Mouse (Mus musculus) c-Kit-negative CD71-positive TER-119-positive erythroid progenitor cells, embryonic 14.5 days (primary cell): Measurements from ENCODE around the gene Hoxa10.
A peak's percentile ranks its signal among the peaks of the same experiment; 100 is the strongest.

Experiments used
- DNase-seq: peaks from one replicate; pipeline ENCODE4 v3.0.0-alpha.2; 2013; ENCODE audit warnings: low read depth, low spot score

The Hoxa10 gene

DNA sequence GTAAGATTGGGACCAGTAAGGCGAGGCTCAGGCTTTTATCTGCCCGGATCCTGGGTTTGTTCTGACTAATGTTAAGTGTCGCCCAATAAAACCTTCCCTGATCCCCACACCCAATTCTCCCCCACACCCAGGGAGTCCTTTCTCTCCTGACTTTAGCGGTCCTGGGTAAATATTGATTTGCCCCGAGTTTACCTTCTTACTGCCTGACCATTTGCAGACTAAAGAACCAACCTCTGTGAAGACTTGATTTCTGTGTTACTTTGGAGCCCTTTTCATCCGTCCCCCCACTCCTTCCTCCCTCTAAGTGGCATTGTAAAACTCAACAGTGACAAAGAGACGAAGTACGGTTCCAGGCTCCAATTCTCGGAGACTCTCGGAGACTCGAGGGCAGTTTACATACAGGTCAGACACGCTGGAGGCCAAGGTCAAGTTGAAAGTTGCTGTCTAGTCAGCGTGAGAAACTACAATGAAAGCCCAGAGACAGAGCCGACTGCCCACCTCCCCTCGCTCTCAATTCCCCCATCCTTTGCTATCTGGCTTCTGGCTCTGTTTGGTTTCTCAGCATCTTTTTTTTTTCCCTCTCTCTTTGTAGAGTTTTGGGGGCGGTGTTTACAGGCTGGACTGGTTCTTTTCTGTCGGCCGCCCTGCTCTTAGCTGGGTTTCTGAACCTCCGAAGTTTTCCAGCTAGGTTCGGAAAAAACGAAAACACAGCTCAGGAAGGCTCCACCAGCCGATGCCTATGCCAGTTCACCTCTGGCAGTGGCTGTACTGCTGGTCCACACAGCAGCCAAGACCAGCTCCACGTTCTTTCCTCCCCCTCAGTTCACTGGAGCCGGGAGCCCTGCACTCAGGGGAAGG lies 22.0 kb upstream of the Hoxa10 start:
- DNase-seq, result no peak

GRCm38 (mm10) chr6:52261751-52262462 lies 21.3 kb upstream of the Hoxa10 start:
- no peak for DNase-seq

- no peak for DNase-seq
These were observed 20.3 kb upstream of the Hoxa10 start, which contains the start of gene Hoxa13 for GRCm38 (mm10) chr6:52260654-52261575. Gene Hoxa13 (minus strand): TSS chr6:52260880.

DNA sequence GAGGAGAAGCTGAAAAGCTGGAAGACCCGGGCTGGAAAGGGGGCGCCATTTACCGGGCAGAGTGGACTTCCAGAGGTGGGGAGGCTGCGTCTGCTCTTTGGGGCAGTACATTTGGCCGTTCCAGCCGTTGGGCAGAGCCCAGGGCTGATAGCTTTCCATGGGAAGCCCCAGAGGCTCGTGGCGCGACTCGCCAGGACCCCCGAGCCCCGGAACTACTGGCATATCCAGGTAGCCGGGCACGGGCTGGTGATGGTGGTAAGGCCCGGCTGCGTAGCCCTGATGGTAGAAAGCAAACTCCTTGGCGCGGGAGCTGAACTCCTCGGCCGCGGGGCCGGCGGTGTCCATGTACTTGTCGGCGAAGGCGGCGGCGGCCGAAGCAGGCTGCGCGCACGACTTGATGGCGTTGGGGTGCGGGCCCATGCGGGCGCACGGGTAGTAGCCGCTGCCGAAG lies 19.2 kb upstream of the Hoxa10 start:
- no peak for DNase-seq

GRCm38 (mm10) chr6:52259081-52259790 lies 18.6 kb upstream of the Hoxa10 start:
- no peak for DNase-seq

DNA sequence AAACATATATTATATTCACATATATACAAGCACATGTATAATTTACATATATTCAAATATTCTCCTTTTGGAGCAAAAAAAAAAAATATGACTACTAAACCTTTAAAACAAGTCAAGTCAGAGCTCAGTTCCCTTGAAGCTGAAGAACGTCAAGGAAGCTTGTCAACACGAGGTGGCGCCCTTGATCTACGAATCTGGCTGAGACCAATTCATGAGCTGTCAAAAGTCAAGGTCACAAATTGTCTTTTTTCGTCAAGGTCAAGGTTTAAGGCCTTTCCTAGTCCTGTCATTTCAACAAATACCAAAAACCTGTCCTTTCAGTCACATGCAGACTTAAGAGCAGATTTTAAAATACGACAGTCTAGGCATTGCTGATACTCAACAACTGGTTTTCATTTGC lies 16.3 kb upstream of the Hoxa10 start:
- peak; percentile 3 for DNase-seq

DNA sequence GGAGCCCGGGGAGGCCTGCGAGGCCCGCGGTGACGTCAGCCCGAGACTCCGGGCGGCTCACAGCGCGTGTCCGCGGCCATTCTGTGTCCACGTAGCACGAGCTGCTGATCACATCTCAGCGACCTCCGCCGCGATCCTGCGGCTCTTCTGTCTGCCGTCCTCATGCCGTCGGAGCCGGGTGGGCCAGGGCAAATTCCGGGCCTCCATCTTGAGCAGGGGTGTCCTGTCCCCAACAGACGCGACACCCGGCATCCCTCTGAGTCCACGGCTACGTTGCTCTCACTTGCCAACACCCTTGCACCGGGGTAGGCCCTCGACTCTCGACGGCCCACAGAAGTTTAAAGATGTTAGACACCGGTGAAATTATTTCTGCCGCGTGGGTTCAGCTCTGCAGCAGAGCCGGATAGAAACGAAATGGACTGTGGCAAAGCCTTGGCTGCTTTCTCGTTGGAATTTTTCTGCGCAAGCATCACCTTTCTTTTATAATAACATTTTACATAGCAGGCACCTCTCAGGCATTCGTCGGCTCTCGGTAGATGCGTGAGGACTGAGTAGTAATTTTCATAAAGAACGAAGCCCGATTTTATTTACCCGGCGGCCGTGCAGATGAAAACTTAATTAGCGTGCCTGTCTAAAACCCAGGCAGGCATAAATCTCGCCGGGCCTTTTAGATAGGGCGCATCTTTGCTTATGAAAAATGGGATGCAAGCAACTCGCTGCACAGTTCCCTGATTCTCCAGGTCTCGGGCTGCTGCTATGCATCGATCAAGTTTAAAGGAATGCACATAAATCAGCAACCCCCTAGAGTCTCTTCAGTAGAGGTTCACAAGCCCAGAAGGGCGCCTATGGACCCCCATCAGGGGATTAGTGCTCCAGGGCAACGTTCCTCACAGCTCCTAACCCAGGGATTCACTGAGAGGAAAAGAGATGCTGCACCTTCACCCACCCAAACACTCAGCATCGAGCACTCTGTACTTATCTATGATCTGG lies 13.2 kb upstream of the Hoxa10 start:
- no peak for DNase-seq

GRCm38 (mm10) chr6:52252775-52253376 lies 12.2 kb upstream of the Hoxa10 start:
- no peak for DNase-seq

DNA sequence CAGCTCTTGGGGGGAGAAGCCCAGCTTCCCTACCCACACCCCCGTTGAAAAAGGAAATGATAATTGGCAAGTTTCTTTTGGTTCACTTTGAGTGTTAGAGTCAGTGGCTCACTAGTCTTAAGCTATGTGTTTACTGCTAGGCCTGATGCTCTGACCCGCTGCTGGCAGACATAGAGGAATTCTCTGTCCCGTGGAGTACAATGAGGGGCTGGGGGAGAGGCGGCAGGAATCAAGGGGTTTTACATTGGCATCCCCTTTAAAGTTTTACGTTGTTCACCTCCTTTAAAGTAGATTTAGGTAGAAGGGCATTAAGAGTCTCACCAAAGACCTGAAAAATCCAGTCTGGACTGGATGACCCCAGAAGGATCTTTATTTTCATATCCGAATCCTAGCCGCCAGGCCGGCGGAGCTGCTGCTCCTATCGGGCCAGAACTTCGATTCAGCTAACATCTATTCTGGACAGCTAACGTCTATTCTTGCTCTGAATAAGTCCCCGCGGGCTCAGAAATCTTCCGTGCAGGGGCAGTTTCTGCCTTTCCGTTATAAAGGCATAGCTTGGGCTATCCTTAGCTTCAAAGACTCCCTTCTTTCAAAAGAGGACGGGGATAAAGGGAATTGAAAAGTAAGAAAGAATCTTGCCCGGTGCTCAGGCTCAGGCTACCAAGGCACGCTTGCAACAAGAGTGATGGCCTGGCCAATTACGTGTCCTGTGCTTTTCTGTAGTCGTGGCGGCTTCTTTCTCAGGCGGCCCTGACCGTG lies 11.5 kb upstream of the Hoxa10 start:
- no peak for DNase-seq

DNA sequence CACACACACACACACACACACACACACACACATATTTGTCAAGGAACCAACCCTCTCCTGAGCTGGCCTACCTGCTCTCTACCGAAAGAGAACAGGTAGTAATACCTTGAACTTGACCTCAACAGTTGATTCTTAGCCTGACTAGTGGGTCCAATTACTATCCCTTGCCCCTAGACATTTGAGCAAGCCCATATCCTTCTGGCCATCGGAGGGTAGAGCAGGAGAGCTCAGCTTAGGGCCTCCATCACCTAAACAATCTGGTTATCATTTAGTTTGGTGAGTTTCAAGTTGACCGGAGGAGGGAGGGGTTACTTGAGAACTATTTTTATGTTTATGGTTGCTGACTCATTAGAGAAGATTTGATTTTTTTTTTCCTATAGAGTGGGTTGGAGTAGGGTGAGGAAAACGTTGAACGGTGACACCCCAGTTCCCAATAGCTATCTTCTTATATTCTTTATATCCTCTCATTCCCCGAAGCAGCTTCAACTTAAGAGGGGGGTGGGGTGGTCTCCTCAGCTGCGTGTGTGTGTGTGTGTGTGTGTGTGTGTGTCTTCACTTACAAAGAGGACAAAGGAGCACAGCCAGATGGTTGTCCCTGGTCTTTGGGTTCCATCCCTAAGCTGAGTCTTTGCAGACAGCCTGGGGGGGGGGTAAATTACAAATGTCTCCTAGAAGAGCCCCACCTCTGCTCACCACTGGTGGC lies 10.7 kb upstream of the Hoxa10 start:
- no peak for DNase-seq

GRCm38 (mm10) chr6:52249826-52250225 lies 9.2 kb upstream of the Hoxa10 start:
- no peak for DNase-seq

DNA sequence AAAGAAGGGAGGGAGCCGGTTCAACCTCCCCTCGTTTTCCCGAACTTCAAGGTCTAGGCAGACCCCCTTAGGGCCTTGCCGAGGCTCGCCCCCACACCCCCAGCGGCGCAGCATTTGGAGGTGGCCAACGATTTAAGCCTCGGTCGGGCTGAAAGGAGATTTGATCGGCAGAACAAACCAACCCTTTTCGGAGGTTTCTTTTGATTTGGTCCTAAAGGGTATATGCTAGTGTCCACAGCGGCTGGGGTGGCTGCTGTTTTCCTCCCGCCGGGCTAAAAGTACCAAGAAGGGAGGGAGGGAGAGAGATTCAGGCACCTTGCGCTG lies 8.7 kb upstream of the Hoxa10 start:
- DNase-seq, result no peak

DNA sequence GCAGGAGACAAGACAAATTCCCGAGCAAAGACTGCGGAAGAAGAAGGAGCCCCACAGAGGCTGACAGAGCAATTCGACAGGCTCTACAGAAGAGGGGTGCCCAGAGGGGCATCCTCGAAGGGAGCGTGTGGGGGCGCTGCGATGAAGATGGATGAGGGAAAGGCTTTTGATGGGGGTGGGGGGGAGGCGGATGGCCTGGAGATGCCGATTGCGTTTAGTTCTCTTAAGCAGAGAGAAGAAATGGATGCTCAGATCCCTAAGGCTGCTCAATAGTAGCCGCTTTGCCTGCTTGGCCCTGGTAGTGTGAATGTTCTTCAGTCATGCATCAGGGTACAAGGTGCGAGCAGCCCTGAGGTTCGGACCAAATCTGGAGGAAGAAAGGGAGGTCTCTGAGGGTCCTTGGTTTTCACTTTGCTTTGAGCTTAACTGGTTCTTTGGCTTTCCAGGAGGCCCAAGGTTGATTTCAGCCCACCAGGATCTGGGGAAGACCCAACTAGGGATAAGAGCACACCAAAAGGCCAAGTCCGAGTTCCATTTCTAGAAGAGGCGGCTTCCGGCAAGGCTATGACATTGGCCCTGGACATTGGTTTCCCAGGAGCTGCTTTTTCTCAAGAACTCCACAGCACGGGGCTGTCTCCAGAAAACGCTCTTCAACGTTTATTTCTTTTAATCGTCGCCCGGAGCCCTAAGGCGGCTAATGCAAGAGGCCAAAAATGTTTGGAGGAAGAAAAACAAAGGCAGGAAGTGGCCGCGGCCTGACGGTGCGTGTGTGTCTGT lies 8.2 kb upstream of the Hoxa10 start:
- DNase-seq, result no peak

DNA sequence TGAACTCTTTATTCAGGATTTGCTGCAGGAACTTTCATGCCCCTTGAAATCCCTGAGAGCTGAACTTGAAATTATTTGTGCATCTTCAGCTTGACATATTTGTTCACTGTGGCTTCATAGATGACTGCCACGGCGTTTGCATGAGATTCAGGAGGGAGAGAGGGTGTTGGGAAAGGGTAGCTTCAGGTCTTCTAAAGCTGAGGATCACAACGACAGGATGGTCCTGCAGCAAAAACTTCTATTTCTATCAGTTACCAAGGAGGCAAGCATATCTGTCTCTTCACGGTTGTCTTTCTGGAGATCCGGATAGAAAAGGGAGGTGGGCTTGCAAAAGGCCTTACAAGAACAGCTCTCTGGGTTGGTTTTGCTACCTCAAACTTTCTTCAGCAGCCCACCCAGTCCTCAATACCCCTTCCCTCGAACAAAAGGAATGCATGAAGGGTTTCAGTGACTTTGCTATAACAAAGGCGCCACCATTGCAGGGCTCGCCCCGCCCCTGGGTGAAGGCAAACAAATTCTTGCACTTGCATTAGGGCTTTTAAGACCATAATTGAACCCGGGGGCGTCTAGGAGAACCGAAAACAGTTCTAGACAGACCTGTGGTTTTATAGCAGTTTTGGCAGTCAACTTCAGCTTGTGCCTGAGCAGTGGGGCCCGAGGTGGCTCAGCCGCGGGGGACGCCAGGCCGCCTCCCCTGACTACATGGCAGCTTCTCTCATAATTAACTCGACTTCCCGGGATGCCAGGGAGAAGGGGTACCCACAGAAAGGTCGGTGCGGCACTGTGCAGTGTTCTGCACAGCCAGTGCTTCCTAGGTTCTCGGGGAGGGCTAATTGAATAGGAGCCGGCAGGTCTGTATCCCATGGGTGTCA lies 7.3 kb upstream of the Hoxa10 start:
- no peak for DNase-seq

DNA sequence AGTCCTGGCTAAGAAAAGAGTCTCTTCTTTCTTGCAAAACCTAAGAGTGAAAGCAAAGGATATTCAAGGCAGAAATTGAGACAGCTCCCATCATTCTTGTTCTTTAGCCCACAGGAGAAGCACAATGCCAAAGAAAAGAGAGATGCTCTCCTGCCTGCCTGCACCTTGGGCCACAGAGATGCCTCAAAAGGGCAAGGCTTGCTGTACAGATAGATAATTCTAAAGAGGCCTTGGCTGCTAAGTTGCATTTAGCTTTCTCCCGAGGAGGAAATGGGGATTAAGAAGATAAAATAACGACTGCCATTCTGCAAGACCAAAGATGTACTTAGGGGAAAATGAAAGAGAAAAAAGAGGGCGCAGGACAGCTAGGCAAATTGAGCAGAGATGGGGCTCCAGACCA lies 6.3 kb upstream of the Hoxa10 start:
- no peak for DNase-seq

GRCm38 (mm10) chr6:52246403-52246803 lies 5.7 kb upstream of the Hoxa10 start:
- DNase-seq, result no peak

- no peak for DNase-seq
These were observed 5.1 kb upstream of the Hoxa10 start, which contains the start of gene Hoxa11 for GRCm38 (mm10) chr6:52245757-52246142. Gene Hoxa11 (minus strand): TSS chr6:52245810.
